Mouse (Mus musculus) layer of hippocampus, adult 18-20 months (tissue): ENCODE measurements around the gene S100a1. TPM values are rescaled to one million over a fixed set of nuclear protein-coding genes. Genes with fewer than 3 reads are reported as not detected.

ENCODE experiments used
- DNase-seq, 2 experiments: peaks; one replicate each; pipeline ENCODE4 v3.0.0; 2022; ENCODE audit warnings: low spot score in 2 of 2
- long read RNA-seq: library from polyadenylated mRNA; stranded (forward); transcript quantifications from one replicate; pipeline ENCODE4 v2.0.0, GENCODE M21; 2021
- total RNA-seq, 2 experiments: library from RNA; stranded (reverse); gene quantifications; 2 replicates each; pipeline ENCODE4 v1.2.3; 2021

The S100a1 gene
- total RNA-seq, result 100 to 1,000 TPM in 1 of 2 experiments, 10 to 100 TPM in 1; 91.3 to 102 TPM
- long read RNA-seq, transcript S100a1-201 (3 exons, 677 nt), result major isoform, 61 of 67 reads
- long read RNA-seq, partial matches to known transcripts, result 5 of 67 reads
- long read RNA-seq, other reads (novel, unspliced or antisense), result 1 of 67 reads

DNA sequence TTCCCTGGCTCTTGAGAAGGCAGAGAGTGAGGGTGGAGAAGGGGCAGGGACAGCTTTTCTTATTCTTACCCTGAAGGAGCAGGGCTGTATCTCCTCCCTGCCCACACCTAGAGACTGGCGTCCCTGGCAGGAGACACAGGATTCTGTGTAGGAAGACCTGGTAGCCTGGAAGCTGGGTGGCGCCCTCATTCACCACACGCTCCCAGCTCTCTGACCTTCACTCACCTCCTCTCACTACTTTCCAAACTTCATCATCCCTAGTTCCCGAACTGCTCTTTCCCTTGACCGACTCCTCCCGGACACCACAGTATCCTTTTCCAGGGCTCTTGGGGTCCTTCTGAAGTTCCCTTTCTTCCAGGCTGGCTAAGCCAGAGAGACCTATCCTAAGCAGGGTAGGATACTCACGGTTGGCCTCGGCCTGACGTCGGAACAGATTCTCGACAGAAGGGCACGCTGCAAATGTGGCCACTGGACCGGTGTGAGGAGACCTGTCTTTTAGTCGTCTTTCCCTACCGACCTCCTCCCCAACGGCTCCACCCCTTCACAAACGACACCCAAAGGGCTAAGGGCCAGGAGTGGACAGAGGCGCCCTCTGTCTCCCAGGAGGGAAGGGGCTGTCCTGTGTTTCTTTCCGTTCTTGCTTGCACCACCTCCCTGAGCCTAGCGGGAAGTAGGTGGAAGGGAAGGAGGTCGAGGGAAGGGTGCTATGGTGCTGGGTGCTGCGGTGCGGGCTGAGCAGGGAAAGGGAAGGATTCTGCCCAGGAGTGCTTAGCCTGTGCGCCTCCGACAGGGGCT lies at the start of gene S100a1, which contains the start of gene S100a13:
TSS of gene S100a1 (minus strand) at position 597 of the 795 bp plus-strand sequence.
TSS of gene S100a13 (plus strand) at position 640 of the 795 bp plus-strand sequence.
- DNase-seq, result peak in 1 of 2 experiments; percentile 52

- no peak for DNase-seq
Observed at GRCm38 (mm10) chr3:90560008-90560628, 45.9 kb upstream of the S100a1 start, which contains the start of gene S100a3. TSS of gene S100a3 (plus strand) at chr3:90560578.

DNA sequence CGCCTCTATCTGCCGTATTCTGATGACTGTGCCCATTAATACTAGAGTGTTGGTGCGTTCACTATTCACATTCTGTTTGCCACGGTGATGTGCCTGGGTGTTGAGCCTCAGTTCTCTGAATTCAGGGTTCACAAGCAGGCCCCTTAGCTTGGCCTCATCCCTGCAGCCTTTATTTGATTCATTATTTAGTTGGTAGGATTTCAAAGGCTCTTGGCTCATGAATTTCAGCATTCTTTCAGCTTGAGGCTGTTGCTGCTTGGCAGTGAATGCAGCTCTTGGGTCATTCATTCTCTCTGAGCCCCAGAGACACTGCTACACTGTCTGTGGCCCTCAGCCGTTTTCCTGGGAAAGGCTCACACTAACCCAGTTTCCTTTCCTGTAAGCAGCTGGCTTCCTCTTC lies 41.8 kb upstream of the S100a1 start:
- DNase-seq, result peak; percentile 30 to 63

DNA sequence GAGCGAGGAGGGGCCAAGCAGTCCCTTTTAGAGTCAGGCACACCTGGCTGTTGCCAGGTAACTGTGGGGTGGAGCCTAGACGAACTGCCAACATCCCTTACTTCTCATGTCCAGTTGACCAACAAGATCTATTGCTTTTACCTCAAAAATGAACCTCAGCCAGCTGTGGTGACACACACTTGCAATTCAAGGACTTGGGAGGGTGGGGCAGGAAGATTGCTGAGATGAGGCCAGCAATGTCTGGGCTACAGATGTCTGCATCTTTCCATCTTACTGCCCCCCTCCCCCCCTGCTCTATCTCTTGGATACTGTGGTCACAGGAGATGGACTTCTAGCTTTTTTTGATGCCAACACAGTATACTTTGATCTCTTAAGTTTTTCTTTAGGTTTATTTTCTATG lies 38.0 kb upstream of the S100a1 start:
- no peak for DNase-seq

DNA sequence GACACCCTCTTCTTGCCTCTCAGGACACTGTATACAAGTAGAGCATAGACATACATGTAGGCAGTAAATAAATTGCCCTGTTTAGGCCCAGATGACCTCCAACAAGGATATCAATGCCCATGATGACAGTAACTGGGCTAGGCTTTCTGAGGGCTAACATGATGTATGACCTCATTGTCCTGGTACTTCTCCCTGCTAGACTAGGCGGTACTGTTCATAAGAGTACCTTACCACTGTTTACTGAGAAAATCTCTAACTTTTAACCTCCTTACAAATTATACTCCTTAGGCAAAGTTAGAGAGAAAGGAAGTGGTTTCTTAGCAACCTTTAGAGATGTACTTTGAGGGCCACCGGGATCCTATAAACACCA lies 36.2 kb upstream of the S100a1 start:
- no peak for DNase-seq

- DNase-seq, result no peak
Observed at GRCm38 (mm10) chr3:90549676-90550420, 35.7 kb upstream of the S100a1 start.

- DNase-seq, result peak; percentile 4 to 51
Observed at GRCm38 (mm10) chr3:90540904-90541303, 26.7 kb upstream of the S100a1 start.

- DNase-seq, result no peak
Observed at GRCm38 (mm10) chr3:90537905-90538296, 23.7 kb upstream of the S100a1 start.

- DNase-seq, result peak; percentile 32 to 37
Observed at GRCm38 (mm10) chr3:90537141-90537904, 23.1 kb upstream of the S100a1 start, which contains the start of gene S100a16. TSS of gene S100a16 (plus strand) at chr3:90537254.

DNA sequence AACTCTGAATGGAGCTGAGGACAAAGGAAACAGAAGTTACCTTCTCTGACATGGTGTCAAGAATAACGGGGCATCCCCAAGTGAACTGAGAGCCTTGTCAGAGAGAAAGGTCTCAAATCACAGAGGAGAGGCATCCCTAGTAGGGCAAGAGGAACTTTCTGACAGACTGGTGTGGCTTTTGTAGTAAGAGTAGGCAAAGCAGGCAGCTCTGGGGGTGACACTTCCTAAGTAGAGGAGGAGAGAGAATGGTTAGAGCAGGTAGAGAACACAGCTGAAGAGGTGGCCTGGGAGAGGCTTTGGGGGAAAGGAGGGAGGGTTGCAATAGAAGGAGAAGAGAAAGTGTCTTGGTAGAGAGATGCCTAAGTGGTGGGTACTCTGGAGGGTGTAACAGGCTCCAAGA lies 21.3 kb upstream of the S100a1 start:
- DNase-seq, result no peak

GRCm38 (mm10) chr3:90531713-90532112 lies 17.5 kb upstream of the S100a1 start:
- no peak for DNase-seq

- DNase-seq, result no peak
Observed at GRCm38 (mm10) chr3:90527291-90527873, 13.2 kb upstream of the S100a1 start.

DNA sequence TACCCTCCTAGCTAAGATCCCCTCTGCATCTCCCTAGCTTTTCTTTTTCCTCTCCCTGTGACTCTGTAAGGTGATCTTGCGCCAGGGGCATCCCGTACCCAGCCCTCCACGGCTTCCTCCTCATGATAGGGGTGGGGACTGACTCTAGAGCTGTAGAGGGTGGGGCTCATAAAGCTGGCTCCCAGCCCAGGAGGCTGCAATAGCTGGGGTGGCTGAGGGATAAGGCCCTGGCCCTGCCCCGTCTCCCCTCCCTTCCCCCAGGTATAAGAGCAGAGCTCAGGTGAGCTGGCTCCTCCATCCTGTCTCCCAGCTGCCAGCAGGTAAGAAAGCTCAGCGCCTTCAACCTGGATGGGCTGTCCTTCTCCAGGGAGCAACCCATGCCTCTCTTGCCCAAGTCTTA lies 12.4 kb upstream of the S100a1 start, which contains the start of gene S100a14:
TSS of gene S100a14 (plus strand) at position 277 of the 400 bp plus-strand sequence.
- no peak for DNase-seq

GRCm38 (mm10) chr3:90526076-90526475 lies 11.9 kb upstream of the S100a1 start:
- no peak for DNase-seq

- DNase-seq, result peak in 1 of 2 experiments; percentile 72
Observed at GRCm38 (mm10) chr3:90525421-90525820, 11.2 kb upstream of the S100a1 start.

- no peak for DNase-seq
Observed at GRCm38 (mm10) chr3:90517711-90518110, 3.5 kb upstream of the S100a1 start.

- DNase-seq, result no peak
Observed at GRCm38 (mm10) chr3:90515789-90516188, 1.6 kb upstream of the S100a1 start.

GRCm38 (mm10) chr3:90515242-90515641 lies 1.1 kb upstream of the S100a1 start:
- no peak for DNase-seq

- no peak for DNase-seq
Observed at GRCm38 (mm10) chr3:90514691-90515090, 499 bp upstream of the S100a1 start.
